Mouse (Mus musculus): ENCODE measurements at regions not wholly inside any gene's neighbourhood (a gene's known extent, or its start where the extent isn't known, plus 50 kb on each side); places are given as distances from the start of the nearest gene placed in this dataset.
"Not testable (repeated sequence)": the region's sequence is repeated elsewhere in the genome, so short reads cannot be mapped to it uniquely, and the experiment has no call there.

- Histone ChIP-seq H3K4me1 (peaks cover 22% of the 10 kb centered on the region), H3K4me3 (replicated peaks) (no peak overlapping the region), H3K9ac (no peak overlapping the region), H3K4me2 (replicated peaks) (no peak overlapping the region), H3K36me3 (no peaks in the 10 kb centered on the region), H3K9me3 (replicated peaks) (no peaks in the 10 kb centered on the region), H3K27me3 (no peaks in the 10 kb centered on the region), H3K27ac (replicated peaks) (no peak overlapping the region)
- WGBS: 69% methylated on average over 19 of the region's 19 CpGs
- ATAC-seq (ENCODE audit: insufficient number of reproducible peaks, low FRiP score, low TSS enrichment, low read depth): no peak
Observed at GRCm38 (mm10) chr7:139323026-139323425, 65.9 kb upstream of the Inpp5a start.

- H3K27ac ChIP-seq (replicated peaks): peak overlapping the region; percentile 56
- H3K4me3 ChIP-seq (replicated peaks): no peak overlapping the region
- no peaks in the 10 kb centered on the region for H3K27me3 ChIP-seq
- no peak overlapping the region for H3K9ac ChIP-seq
- H3K9me3 ChIP-seq (replicated peaks): no peaks in the 10 kb centered on the region
- peaks cover 18% of the 10 kb centered on the region; the same call in 1 of the 2 replicates for H3K4me1 ChIP-seq
- WGBS: 41% methylated on average over 1 of the region's 1 CpGs
- H3K36me3 ChIP-seq: no peaks in the 10 kb centered on the region
- peak; percentile 86 for ATAC-seq (ENCODE audit: insufficient number of reproducible peaks, low FRiP score, low TSS enrichment, low read depth)
- H3K4me2 ChIP-seq (replicated peaks): no peak overlapping the region
Observed at GRCm38 (mm10) chr7:139327030-139327429, 61.9 kb upstream of the Inpp5a start.

- no peak overlapping the region for H3K9ac ChIP-seq
- H3K4me1 ChIP-seq: no peaks in the 10 kb centered on the region
- ATAC-seq (ENCODE audit: insufficient number of reproducible peaks, low FRiP score, low TSS enrichment, low read depth): no peak
- H3K27ac ChIP-seq (replicated peaks): no peak overlapping the region
- H3K36me3 ChIP-seq: no peaks in the 10 kb centered on the region
- WGBS: 53% methylated on average over 6 of the region's 6 CpGs
- H3K9me3 ChIP-seq (replicated peaks): no peaks in the 10 kb centered on the region
- no peak overlapping the region for H3K4me2 ChIP-seq (replicated peaks)
- H3K27me3 ChIP-seq: no peaks in the 10 kb centered on the region
- no peak overlapping the region for H3K4me3 ChIP-seq (replicated peaks)
Observed at GRCm38 (mm10) chr7:139332791-139333190, 56.1 kb upstream of the Inpp5a start.

- H3K27ac ChIP-seq (replicated peaks); H3K36me3 ChIP-seq; H3K9me3 ChIP-seq (replicated peaks); H3K9ac ChIP-seq; H3K4me2 ChIP-seq (replicated peaks); H3K27me3 ChIP-seq; H3K4me1 ChIP-seq; ATAC-seq (ENCODE audit: insufficient number of reproducible peaks, low FRiP score, low TSS enrichment, low read depth); H3K4me3 ChIP-seq (replicated peaks): not testable (repeated sequence)
- 82% methylated on average over 2 of the region's 2 CpGs for WGBS
Observed at GRCm38 (mm10) chr7:139337998-139338397, 50.9 kb upstream of the Inpp5a start.
